Mouse (Mus musculus): ENCODE results near the gene Pmepa1.

The Pmepa1 gene

GRCm38 (mm10) chr2:173185282-173185681 lies 91.1 kb downstream of the Pmepa1 start:
- no peak for DNase-seq (ENCODE audit: low spot score)

- DNase-seq (ENCODE audit: low spot score), result peak; percentile 2
These were observed 91.8 kb downstream of the Pmepa1 start for GRCm38 (mm10) chr2:173184475-173185080.

DNA sequence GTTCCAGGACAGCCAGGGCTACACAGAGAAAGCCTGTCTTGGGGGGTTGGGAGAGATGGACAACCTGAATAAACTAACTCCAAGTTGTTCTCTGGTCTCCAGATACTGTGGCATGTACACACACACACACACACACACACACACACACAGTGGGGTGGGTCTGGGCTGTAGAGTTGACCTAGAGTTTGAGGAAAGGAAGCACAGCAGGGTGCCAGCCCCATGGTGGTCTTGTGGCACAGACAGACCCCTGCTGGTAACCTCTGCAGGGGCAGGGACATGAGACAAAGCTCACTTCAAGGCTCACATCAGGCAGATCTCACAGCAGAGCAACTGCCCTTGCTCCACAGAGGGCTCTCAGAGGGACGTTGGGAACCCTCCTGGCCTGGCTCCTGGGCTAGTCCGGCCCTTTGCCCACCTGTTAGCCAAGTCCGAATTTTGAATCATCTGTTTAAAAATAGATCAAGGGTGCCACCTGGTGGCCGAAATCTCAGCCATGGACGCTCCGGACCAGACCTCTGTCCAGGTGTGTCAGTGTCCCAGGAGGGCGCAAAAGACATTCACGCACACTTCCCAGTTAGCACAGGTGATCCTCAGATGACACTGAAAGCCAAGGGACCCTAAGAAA lies 92.4 kb downstream of the Pmepa1 start:
- DNase-seq (ENCODE audit: low spot score), result peak; percentile 81

GRCm38 (mm10) chr2:173183311-173183710 lies 93.0 kb downstream of the Pmepa1 start:
- no peak for DNase-seq (ENCODE audit: low spot score)

DNA sequence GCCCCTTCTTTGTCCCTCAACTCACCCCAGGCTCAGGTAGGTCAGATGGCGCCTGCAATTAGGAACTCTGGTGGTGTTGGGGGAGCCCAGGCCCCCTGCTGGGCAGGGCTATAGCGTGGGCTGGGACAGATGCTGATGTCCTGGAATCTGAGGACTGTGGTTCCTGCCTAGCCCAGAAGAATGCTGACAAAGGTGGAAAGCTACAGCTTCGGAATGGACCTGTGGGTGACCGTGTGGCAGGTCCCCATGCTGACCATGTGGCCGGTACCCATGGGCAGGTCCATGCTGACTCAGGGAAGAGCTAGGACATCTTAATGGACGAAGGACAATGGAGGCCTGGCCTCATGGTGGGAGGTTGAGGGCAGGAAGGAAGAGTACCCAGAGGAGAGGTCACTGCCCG lies 93.5 kb downstream of the Pmepa1 start:
- DNase-seq (ENCODE audit: low spot score), result no peak

DNA sequence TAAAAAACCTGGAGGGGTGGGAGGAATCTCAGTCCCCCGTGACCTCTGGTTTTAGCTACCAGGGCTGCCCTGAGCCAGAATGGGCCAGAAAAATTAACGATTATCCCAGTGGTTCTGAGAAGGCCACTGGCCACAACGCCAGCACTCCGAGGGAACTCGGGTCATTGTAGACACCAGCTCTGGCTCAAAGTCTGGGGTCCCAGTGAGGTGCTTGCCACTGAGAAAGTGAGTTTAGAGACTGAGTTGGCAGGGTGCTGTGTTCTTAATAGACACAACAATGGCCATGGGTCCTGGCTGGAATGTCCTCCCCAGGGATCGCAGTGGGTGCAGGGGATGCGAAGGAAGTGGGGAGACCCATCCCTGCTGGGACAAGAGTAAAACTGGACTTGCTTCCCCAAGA lies 94.4 kb downstream of the Pmepa1 start:
- DNase-seq (ENCODE audit: low spot score), result no peak

- no peak for DNase-seq (ENCODE audit: low spot score)
These were observed 94.8 kb downstream of the Pmepa1 start for GRCm38 (mm10) chr2:173181486-173181885.

DNA sequence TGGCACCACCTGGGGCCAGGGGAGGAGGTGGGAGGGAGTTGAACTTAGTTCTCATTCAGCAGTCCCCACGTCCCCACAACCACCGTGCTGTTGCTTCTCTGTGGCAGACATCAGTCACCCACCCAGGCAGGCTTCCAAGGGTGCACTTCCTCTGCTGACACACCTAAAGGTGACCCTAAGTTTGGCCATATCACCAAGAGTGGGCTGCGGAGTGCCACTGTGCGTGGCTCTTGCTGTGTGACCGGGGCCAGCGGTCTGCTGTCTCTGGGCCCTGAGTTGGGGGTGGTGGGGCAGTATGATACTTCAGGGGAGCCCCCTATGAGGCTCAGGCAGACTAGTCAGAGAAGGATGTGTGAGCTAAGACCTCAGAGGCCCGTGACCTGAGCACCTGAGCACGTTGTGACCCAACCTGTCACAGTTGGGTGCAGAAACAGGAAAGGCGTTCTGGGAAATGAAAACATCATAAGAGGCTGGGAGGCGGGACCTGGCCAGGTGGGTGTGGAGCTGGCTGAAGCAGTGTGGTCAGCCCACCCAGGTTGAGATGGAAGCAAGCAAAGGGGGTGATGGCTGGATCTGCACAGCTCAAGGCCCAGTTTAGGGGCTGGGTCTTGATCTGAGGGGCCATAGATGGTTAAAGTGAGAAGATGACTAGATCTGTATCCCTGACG lies 95.5 kb downstream of the Pmepa1 start:
- no peak for DNase-seq (ENCODE audit: low spot score)

DNA sequence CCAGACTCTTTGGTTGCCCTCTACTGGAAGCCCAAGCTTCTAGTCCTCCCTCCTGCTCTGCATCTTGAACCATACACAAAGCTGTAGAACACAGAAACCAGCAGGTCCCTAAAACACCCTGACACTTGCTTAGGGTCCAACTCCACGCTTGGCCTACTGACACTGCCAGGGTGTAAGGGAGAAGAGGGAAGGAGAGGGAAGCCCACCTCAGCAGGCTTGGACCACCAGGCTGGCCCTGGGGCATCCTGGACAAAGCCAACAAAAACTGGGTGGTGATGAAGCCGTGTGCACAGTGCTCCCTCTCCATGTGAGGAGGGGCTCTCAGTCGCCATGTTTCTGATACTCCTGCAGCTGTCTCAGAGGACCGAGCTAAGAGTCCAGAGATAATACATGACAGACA lies 96.3 kb downstream of the Pmepa1 start:
- no peak for DNase-seq (ENCODE audit: low spot score)

GRCm38 (mm10) chr2:173179046-173179445 lies 97.3 kb downstream of the Pmepa1 start:
- no peak for DNase-seq (ENCODE audit: low spot score)

GRCm38 (mm10) chr2:173177951-173178350 lies 98.4 kb downstream of the Pmepa1 start:
- DNase-seq (ENCODE audit: low spot score), result no peak

GRCm38 (mm10) chr2:173177481-173177880 lies 98.9 kb downstream of the Pmepa1 start:
- DNase-seq (ENCODE audit: low spot score), result no peak

- no peak for DNase-seq (ENCODE audit: low spot score)
These were observed 100.6 kb downstream of the Pmepa1 start for GRCm38 (mm10) chr2:173175703-173176102.

DNA sequence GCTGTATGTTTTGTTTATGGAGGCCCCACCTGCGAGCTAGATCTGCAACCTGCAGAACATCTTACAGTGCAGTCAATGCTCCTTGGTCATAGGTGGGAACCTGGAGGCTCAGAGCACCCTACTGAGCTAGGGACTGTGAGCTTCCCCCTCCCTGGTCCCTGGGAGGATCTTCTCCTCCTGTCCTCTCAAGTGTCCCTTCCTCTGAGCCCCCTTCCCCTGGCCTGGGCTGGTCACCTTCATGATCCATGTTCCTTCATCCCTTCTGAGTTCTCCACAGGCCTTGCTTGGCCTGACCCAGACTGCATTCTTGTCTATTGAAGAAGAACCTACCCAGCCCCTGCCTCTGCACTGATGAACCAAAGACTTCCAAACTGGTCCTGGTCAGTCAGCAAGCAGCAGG lies 101.8 kb downstream of the Pmepa1 start:
- peak; percentile 2 for DNase-seq (ENCODE audit: low spot score)

Data from urinary bladder, postnatal 25 days (tissue).